Mouse (Mus musculus) liver, adult (tissue): ENCODE data around the gene Isoc2b.

Source experiments
- GATA4 ChIP-seq: IDR thresholded peaks from 2 replicates; pipeline ENCODE4 v1.6.1; 2014; ENCODE audit warnings: mild to moderate bottlenecking, low read length; ENCODE audit not compliant: insufficient replicate concordance

Gene Isoc2b

GRCm38 (mm10) chr7:4812303-4813104 is 57.6 kb downstream of the Isoc2b start, which contains the start of gene Ube2s:
Gene Ube2s, minus strand, starts transcription at chr7:4812590.
- no peak for TF ChIP-seq GATA4

- TF ChIP-seq GATA4, result no peak
Observed at GRCm38 (mm10) chr7:4811842-4812302, 58.2 kb downstream of the Isoc2b start.

- no peak for TF ChIP-seq GATA4
Observed at GRCm38 (mm10) chr7:4806716-4807115, 63.3 kb downstream of the Isoc2b start.

- TF ChIP-seq GATA4, result no peak
Observed at GRCm38 (mm10) chr7:4802247-4802646, 67.8 kb downstream of the Isoc2b start.

- no peak for TF ChIP-seq GATA4
Observed at GRCm38 (mm10) chr7:4795767-4796433, 74.2 kb downstream of the Isoc2b start.
